Mouse (Mus musculus) liver, embryonic 14.5 days (tissue): Measurements from ENCODE around the gene Serpina9. TPM values are rescaled to one million over a fixed set of nuclear protein-coding genes. Genes with fewer than 3 reads are reported as not detected.

Experiments used
- ATAC-seq: fragments of 200-750 bp; cut with Nextera tagmentation; 2 replicates; pipeline ENCODE4 v1.8.0; 2017; ENCODE audit warnings: moderate number of reproducible peaks, mild to moderate bottlenecking, moderate library complexity; ENCODE audit not compliant: insufficient read depth
- DNase-seq, 3 experiments: peaks; one replicate each; pipeline ENCODE4 v3.0.0-alpha.2; 2012 to 2013; ENCODE audit warnings: low read depth in 3 of 3, low spot score in 3 of 3
- H3K27ac ChIP-seq: fragments of 300-500 bp; sonication (generic); 2 replicates; pipeline ENCODE4 v1.5.1; 2014; ENCODE audit warnings: moderate library complexity, mild to moderate bottlenecking, control low read depth, inconsistent platforms
- H3K27me3 ChIP-seq: fragments of 300-500 bp; sonication (generic); 2 replicates; pipeline ENCODE4 v1.6.1; 2014; ENCODE audit warnings: mild to moderate bottlenecking, low read length, moderate library complexity; ENCODE audit not compliant: control insufficient read depth, insufficient read depth
- H3K36me3 ChIP-seq: fragments of 300-500 bp; sonication (generic); replicated peaks from 2 replicates; pipeline ENCODE4 v1.6.1; 2014; ENCODE audit warnings: low read depth; ENCODE audit not compliant: control insufficient read depth, insufficient read depth
- H3K4me1 ChIP-seq, 2 experiments: fragments of 200-500 bp in 1 of 2; fragments of 300-500 bp in 1 of 2; sonication (generic) in 1 of 2; replicated peaks; 2 replicates each; pipeline ENCODE4 v1.6.1; 2012 to 2014; ENCODE audit warnings: antibody characterized with exemption in 1 of 2, inconsistent platforms in 1 of 2, low read length in 1 of 2; ENCODE audit not compliant: control insufficient read depth in 2 of 2, insufficient read depth in 2 of 2
- H3K4me2 ChIP-seq: fragments of 300-500 bp; sonication (generic); 2 replicates; pipeline ENCODE4 v1.6.1; 2014; ENCODE audit warnings: low read depth, mild to moderate bottlenecking, control low read depth, moderate library complexity
- H3K4me3 ChIP-seq, 2 experiments: fragments of 200-500 bp in 1 of 2; fragments of 300-500 bp in 1 of 2; sonication (generic) in 1 of 2; 2 replicates each; pipeline ENCODE4 v1.5.1; 2012 to 2014; ENCODE audit warnings: low read depth in 2 of 2, low read length in 2 of 2, mild to moderate bottlenecking in 2 of 2, control low read depth in 1 of 2, inconsistent platforms in 1 of 2, moderate library complexity in 1 of 2; ENCODE audit not compliant: insufficient read depth in 1 of 2
- H3K9ac ChIP-seq: fragments of 300-500 bp; sonication (generic); replicated peaks from 2 replicates; pipeline ENCODE4 v1.6.1; 2014; ENCODE audit warnings: mild to moderate bottlenecking, control low read depth, moderate library complexity
- H3K9me3 ChIP-seq: fragments of 300-500 bp; sonication (generic); 2 replicates; pipeline ENCODE4 v1.6.1; 2016; ENCODE audit warnings: low read length, mixed read lengths; ENCODE audit not compliant: control insufficient read depth
- CTCF ChIP-seq: IDR thresholded peaks from 2 replicates; pipeline ENCODE4 v1.5.1; 2016; ENCODE audit warnings: antibody characterized with exemption, low read depth, control low read depth
- EP300 ChIP-seq: IDR thresholded peaks from 2 replicates; pipeline ENCODE4 v1.6.1; 2016; ENCODE audit warnings: antibody characterized with exemption, low read depth
- WGBS: fragments of 180-500 bp; shearing (Covaris S2); extraction: QIAGEN DNeasy Blood & Tissue Kit; methylation state at CpG from one replicate; pipeline ENCODE4 v1.1.7; 2014; ENCODE audit not compliant: insufficient replicate concordance; 5-methylcytosine and 5-hydroxymethylcytosine counted together
- polyA plus RNA-seq, 2 experiments: library from polyadenylated mRNA; depleted of rRNA in 1 of 2; stranded (reverse) in 1 of 2; unstranded in 1 of 2; fragments of >200 nt; fragmentation: Nextera tagmentation in 1 of 2; extraction: Ambion mirVana in 1 of 2; gene quantifications; 2 replicates each; pipeline versions ENCODE4 v1.2.1 to v1.2.3; 2012 to 2014

Serpina9 gene
- polyA plus RNA-seq, 2 experiments = not detected

DNA sequence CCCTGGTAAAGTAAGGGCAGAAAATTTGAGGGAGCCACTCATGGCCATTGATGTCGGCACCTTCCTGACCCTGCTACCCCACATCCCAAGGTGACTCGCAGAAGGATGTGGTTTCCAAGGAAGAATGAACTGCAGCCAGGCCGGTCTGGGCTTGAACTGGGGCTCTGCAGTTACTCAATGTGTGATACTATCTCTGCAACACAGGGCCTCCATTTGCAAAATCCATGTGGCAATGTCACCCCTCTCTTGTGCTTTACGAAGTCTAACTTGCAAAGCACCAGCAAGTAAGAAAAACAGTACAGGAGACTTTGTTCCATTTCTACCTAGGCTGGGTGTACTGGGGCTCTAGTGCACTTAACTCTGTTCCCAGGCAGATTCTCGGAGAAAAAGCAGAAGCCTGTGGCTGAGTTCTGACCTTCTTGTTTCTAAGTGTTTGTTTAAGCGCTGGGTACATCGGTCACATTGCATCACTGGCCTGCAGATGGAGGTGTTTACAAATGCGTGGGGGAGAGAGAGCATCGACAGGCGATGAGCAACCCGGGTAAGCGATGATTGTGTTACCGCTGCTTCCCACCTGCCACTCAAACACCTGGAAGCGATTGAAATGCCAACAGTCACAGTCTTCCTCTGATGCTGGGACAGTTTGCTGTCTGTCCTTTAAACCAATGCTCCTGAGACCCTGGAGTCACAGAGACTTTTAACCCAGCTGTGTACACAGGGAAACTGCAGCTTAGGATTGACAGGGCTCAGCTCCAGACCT is 24.6 kb downstream of the Serpina9 start:
- Histone ChIP-seq H3K36me3 (no peaks in the 10 kb centered on the region), H3K9ac (no peak overlapping the region), H3K27ac (peak overlapping the region; percentile 28; the same call in 1 of the 2 replicates), H3K4me3 (no peak overlapping the region), H3K27me3 (no peaks in the 10 kb centered on the region), H3K4me1 (peaks cover 0 to 10% of the 10 kb centered on the region in 2 experiments; a peak in 2 of 4 replicates), H3K9me3 (no peaks in the 10 kb centered on the region), H3K4me2 (no peak overlapping the region)
- 42% methylated on average over 14 of the region's 14 CpGs for WGBS
- peak; percentile 68 for ATAC-seq
- DNase-seq = peak; percentile 17 to 39 (median 22)
- no peak for TF ChIP-seq CTCF

- Histone ChIP-seq H3K27me3 (no peaks in the 10 kb centered on the region), H3K9ac (no peak overlapping the region), H3K9me3 (no peaks in the 10 kb centered on the region), H3K36me3 (no peaks in the 10 kb centered on the region), H3K27ac (no peak overlapping the region), H3K4me3 (no peak overlapping the region), H3K4me2 (no peak overlapping the region), H3K4me1 (peaks cover 0 to 10% of the 10 kb centered on the region in 2 experiments; a peak in 2 of 4 replicates)
- TF ChIP-seq CTCF (no peak), EP300 (no peak)
- ATAC-seq = no peak
- no peak for DNase-seq
- WGBS = 47% methylated on average over 5 of the region's 5 CpGs
Observed at GRCm38 (mm10) chr12:103985868-103986267, 27.7 kb downstream of the Serpina9 start.

GRCm38 (mm10) chr12:103984935-103985334 is 28.6 kb downstream of the Serpina9 start:
- 56% methylated on average over 4 of the region's 4 CpGs for WGBS
- H3K9me3 ChIP-seq = no peaks in the 10 kb centered on the region
- TF ChIP-seq EP300 (no peak), CTCF (peak; percentile 45; the same call in 1 of the 2 replicates)
- ATAC-seq (no peak), DNase-seq (no peak)
- peaks cover 0 to 10% of the 10 kb centered on the region in 2 experiments; a peak in 2 of 4 replicates for H3K4me1 ChIP-seq
- no peak overlapping the region for H3K27ac ChIP-seq
- no peak overlapping the region for H3K9ac ChIP-seq
- no peaks in the 10 kb centered on the region for H3K27me3 ChIP-seq
- no peaks in the 10 kb centered on the region for H3K36me3 ChIP-seq
- no peak overlapping the region for H3K4me2 ChIP-seq
- no peak overlapping the region for H3K4me3 ChIP-seq

- H3K4me2 ChIP-seq = no peak overlapping the region
- DNase-seq (no peak), ATAC-seq (no peak)
- TF ChIP-seq EP300 (no peak), CTCF (no peak)
- H3K4me1 ChIP-seq = no peaks in the 10 kb centered on the region
- 54% methylated on average over 7 of the region's 7 CpGs for WGBS
- H3K27me3 ChIP-seq = no peaks in the 10 kb centered on the region
- no peak overlapping the region for H3K9ac ChIP-seq
- no peaks in the 10 kb centered on the region for H3K9me3 ChIP-seq
- H3K4me3 ChIP-seq = no peak overlapping the region
- H3K36me3 ChIP-seq = no peaks in the 10 kb centered on the region
- H3K27ac ChIP-seq = no peak overlapping the region
Observed at GRCm38 (mm10) chr12:103981646-103982360, 31.8 kb downstream of the Serpina9 start.

DNA sequence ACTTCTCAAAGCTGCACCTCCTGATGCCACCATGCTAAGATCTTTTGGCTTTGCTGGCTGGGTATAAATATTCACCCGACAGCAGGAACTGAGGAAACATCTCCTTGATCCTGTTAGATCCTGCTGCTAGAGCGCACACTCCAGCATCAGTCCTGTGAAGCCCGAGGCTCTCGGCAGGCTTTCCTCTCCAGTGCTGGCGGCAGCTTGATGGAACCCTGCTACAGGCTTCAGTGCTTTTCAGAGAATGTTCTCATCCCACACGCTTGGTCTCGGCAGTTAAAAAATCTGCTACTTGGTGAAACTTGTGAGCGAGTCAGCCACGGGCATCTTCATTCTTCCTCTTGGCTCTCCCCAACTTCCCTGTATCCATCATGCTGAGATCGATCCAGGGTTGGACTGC is 35.3 kb downstream of the Serpina9 start:
- no peak for ATAC-seq
- H3K9me3 ChIP-seq = no peaks in the 10 kb centered on the region
- WGBS = 75% methylated on average over 10 of the region's 10 CpGs

More for the DNA sequence above, 35.3 kb downstream of the Serpina9 start:
- no peak overlapping the region for H3K4me2 ChIP-seq
- H3K27me3 ChIP-seq = no peaks in the 10 kb centered on the region
- no peak overlapping the region for H3K4me3 ChIP-seq
- H3K4me1 ChIP-seq = no peaks in the 10 kb centered on the region
- DNase-seq = no peak
- no peak overlapping the region for H3K9ac ChIP-seq
- no peak overlapping the region for H3K27ac ChIP-seq
- TF ChIP-seq CTCF (no peak), EP300 (no peak)
- no peaks in the 10 kb centered on the region for H3K36me3 ChIP-seq
